Mouse (Mus musculus): ENCODE results near the gene Hhipl2. TPM values are rescaled to one million over a fixed set of nuclear protein-coding genes. Genes with fewer than 3 reads are reported as not detected.
A peak's percentile ranks its signal among the peaks of the same experiment; 100 is the strongest.

The Hhipl2 gene
- total RNA-seq (2021) = not detected
- 1.4 and 2.1 TPM in 2 replicates for polyA plus RNA-seq (2012; rRNA removed)
- long read RNA-seq = 0 reads

GRCm38 (mm10) chr1:183417873-183418272 is at the start of gene Hhipl2:
TSS of gene Hhipl2 (plus strand) at chr1:183418215.
- TF ChIP-seq EP300 (IDR thresholded peaks at IDR 0.05; ENCODE audit: insufficient read depth, low read depth, low read length) (no peak), POLR2A (IDR thresholded peaks at IDR 0.05; ENCODE audit: insufficient read depth, low read depth, low read length) (no peak), CTCF (IDR thresholded peaks at IDR 0.05) (no peak)
- Histone ChIP-seq H3K36me3 (ENCODE audit: control insufficient read depth, insufficient read depth, low read length) (no peaks in the 10 kb centered on the region), H3K27ac (no peak within 1 kb of the TSS), H3K9ac (ENCODE audit: low read depth, low read length) (no peak within 1 kb of the TSS), H3K4me3 (no peak within 1 kb of the TSS), H3K79me2 (replicated peaks; ENCODE audit: control insufficient read depth, insufficient read depth, low read length) (no peaks in the 10 kb centered on the region), H3K27me3 (ENCODE audit: control insufficient read depth, insufficient read depth, low read length) (no peaks in the 10 kb centered on the region), H3K4me1 (ENCODE audit: control insufficient read depth, insufficient read depth, low read length) (no peaks in the 10 kb centered on the region)
- 53% methylated on average over 12 of the region's 12 CpGs for WGBS
- DNase-seq = no peak
- intact Hi-C loops (cut with DNase I) = no loop called here

GRCm38 (mm10) chr1:183368601-183369400 is 49.2 kb upstream of the Hhipl2 start:
- TF ChIP-seq CTCF (IDR thresholded peaks at IDR 0.05) = no peak
- no peak for TF ChIP-seq EP300 (IDR thresholded peaks at IDR 0.05; ENCODE audit: insufficient read depth, low read depth, low read length)
- no peak for TF ChIP-seq POLR2A (IDR thresholded peaks at IDR 0.05; ENCODE audit: insufficient read depth, low read depth, low read length)
- no peaks in the 10 kb centered on the region for H3K79me2 ChIP-seq (replicated peaks; ENCODE audit: control insufficient read depth, insufficient read depth, low read length)
- DNase-seq = peak in 1 of 2 experiments; percentile 7
- H3K27me3 ChIP-seq (ENCODE audit: control insufficient read depth, insufficient read depth, low read length) = no peaks in the 10 kb centered on the region
- H3K9ac ChIP-seq (ENCODE audit: low read depth, low read length) = peak overlapping the region; percentile 85
- intact Hi-C loops (cut with DNase I) = loop anchor here (2.0 kb wide), 1 partner anchor 24 kb away; no protein-coding TSS in a partner anchor
- 0 out of 2 replicates have a peak, but pooled peaks cover 2% of the 10 kb centered on the region for H3K4me1 ChIP-seq (ENCODE audit: control insufficient read depth, insufficient read depth, low read length)
- WGBS = 2% methylated on average over 56 of the region's 56 CpGs
- H3K4me3 ChIP-seq = peak overlapping the region; percentile 87
- no peaks in the 10 kb centered on the region for H3K36me3 ChIP-seq (ENCODE audit: control insufficient read depth, insufficient read depth, low read length)
- peak overlapping the region; percentile 89 for H3K27ac ChIP-seq

GRCm38 (mm10) chr1:183369427-183370014 is 48.5 kb upstream of the Hhipl2 start, which contains the start of gene Mia3:
TSS of gene Mia3 (minus strand) at chr1:183369553.
- intact Hi-C loops (cut with DNase I) = loop anchor here (1.0 to 2.0 kb wide), 2 partner anchors 20 to 25 kb away; no protein-coding TSS in a partner anchor
- H3K9ac ChIP-seq (ENCODE audit: low read depth, low read length) = peak within 1 kb of the TSS; percentile 85
- H3K4me1 ChIP-seq (ENCODE audit: control insufficient read depth, insufficient read depth, low read length) = 0 out of 2 replicates have a peak, but pooled peaks cover 2% of the 10 kb centered on the region
- peak; percentile 96 for DNase-seq
- peak within 1 kb of the TSS; percentile 87 for H3K4me3 ChIP-seq
- no peaks in the 10 kb centered on the region for H3K79me2 ChIP-seq (replicated peaks; ENCODE audit: control insufficient read depth, insufficient read depth, low read length)
- WGBS = 1% methylated on average over 51 of the region's 51 CpGs
- TF ChIP-seq POLR2A (IDR thresholded peaks at IDR 0.05; ENCODE audit: insufficient read depth, low read depth, low read length) (peak; percentile 82; the same call in 1 of the 2 replicates), EP300 (IDR thresholded peaks at IDR 0.05; ENCODE audit: insufficient read depth, low read depth, low read length) (0 out of 2 replicates have a peak, but pooled peaks have one; percentile 16), CTCF (IDR thresholded peaks at IDR 0.05) (peak; percentile 43)
- H3K27me3 ChIP-seq (ENCODE audit: control insufficient read depth, insufficient read depth, low read length) = no peaks in the 10 kb centered on the region
- H3K36me3 ChIP-seq (ENCODE audit: control insufficient read depth, insufficient read depth, low read length) = no peaks in the 10 kb centered on the region
- peak within 1 kb of the TSS; percentile 89 for H3K27ac ChIP-seq

- Histone ChIP-seq H3K36me3 (ENCODE audit: control insufficient read depth, insufficient read depth, low read length) (no peaks in the 10 kb centered on the region), H3K27me3 (ENCODE audit: control insufficient read depth, insufficient read depth, low read length) (no peaks in the 10 kb centered on the region), H3K79me2 (replicated peaks; ENCODE audit: control insufficient read depth, insufficient read depth, low read length) (no peaks in the 10 kb centered on the region), H3K4me3 (no peak overlapping the region), H3K4me1 (ENCODE audit: control insufficient read depth, insufficient read depth, low read length) (peaks cover 3% of the 10 kb centered on the region; the same call in 1 of the 2 replicates), H3K9ac (ENCODE audit: low read depth, low read length) (no peak overlapping the region), H3K27ac (no peak overlapping the region)
- intact Hi-C loops (cut with DNase I) = no loop called here
- TF ChIP-seq EP300 (IDR thresholded peaks at IDR 0.05; ENCODE audit: insufficient read depth, low read depth, low read length) (no peak), CTCF (IDR thresholded peaks at IDR 0.05) (no peak), POLR2A (IDR thresholded peaks at IDR 0.05; ENCODE audit: insufficient read depth, low read depth, low read length) (no peak)
- no peak for DNase-seq
- WGBS = 76% methylated on average over 5 of the region's 5 CpGs
Observed at GRCm38 (mm10) chr1:183374728-183375127, 43.3 kb upstream of the Hhipl2 start.

- 78% methylated on average over 4 of the region's 4 CpGs for WGBS
- no peaks in the 10 kb centered on the region for H3K36me3 ChIP-seq (ENCODE audit: control insufficient read depth, insufficient read depth, low read length)
- H3K79me2 ChIP-seq (replicated peaks; ENCODE audit: control insufficient read depth, insufficient read depth, low read length) = no peaks in the 10 kb centered on the region
- H3K4me1 ChIP-seq (ENCODE audit: control insufficient read depth, insufficient read depth, low read length) = peaks cover 3% of the 10 kb centered on the region; the same call in 1 of the 2 replicates
- H3K9ac ChIP-seq (ENCODE audit: low read depth, low read length) = no peak overlapping the region
- no peak overlapping the region for H3K4me3 ChIP-seq
- no peak for DNase-seq
- intact Hi-C loops (cut with DNase I) = no loop called here
- H3K27ac ChIP-seq = no peak overlapping the region
- TF ChIP-seq POLR2A (IDR thresholded peaks at IDR 0.05; ENCODE audit: insufficient read depth, low read depth, low read length) (no peak), EP300 (IDR thresholded peaks at IDR 0.05; ENCODE audit: insufficient read depth, low read depth, low read length) (no peak), CTCF (IDR thresholded peaks at IDR 0.05) (no peak)
- no peaks in the 10 kb centered on the region for H3K27me3 ChIP-seq (ENCODE audit: control insufficient read depth, insufficient read depth, low read length)
Observed at GRCm38 (mm10) chr1:183377045-183377444, 41.0 kb upstream of the Hhipl2 start.
